In genomic region chr7:112147979-112148378, GRCm38 (mm10) we compare ENCODE assay signal across 14 mouse cellular contexts. TPM values are rescaled to one million over a fixed set of nuclear protein-coding genes. Genes with fewer than 3 reads are reported as not detected.
A peak's percentile ranks its signal among the peaks of the same experiment; 100 is the strongest.
DNase-seq lines count a peak whose midpoint lies in the region; TF ChIP-seq lines count a peak whose summit lies in the region.
"Had no signal": no experiment of that assay in that cellular context is flagged by ENCODE, and none has a peak within 500 bp of the region (broad histone marks: within the 10 kb centered on the region; RNA-seq: fewer than 3 reads in every experiment).

No protein-coding gene starts in this region.

- DNase-seq in kidney, adult 18-20 months, result peak; percentile 45
- no peak for DNase-seq in kidney, postnatal 10 days
- peak; percentile 27 for DNase-seq in 416B (ENCODE audit: low read depth)
- peak; percentile 93 for DNase-seq in fibroblast of lung, adult 2 months (ENCODE audit: low read depth)
- peak; percentile 38 to 73 for DNase-seq in heart, postnatal 14 days
- no peak for DNase-seq in left cerebral cortex, adult 2 months (ENCODE audit: extremely low spot score in 1 of 2, low spot score in 2 of 2)
- DNase-seq in cerebellum, adult 9-11 months, result no peak
- no peak for DNase-seq in urinary bladder, postnatal 25 days (ENCODE audit: low spot score)
- DNase-seq: cerebellum, adult 8-10 months; thymus, postnatal 4 days had no signal

- no peak for TF ChIP-seq CTCF in left cerebral cortex, adult 2 months (IDR thresholded peaks at IDR 0.05)

- no peak overlapping the region for H3K4me3 ChIP-seq in left cerebral cortex, adult 2 months
- H3K4me3 ChIP-seq: heart, adult 2 months; liver, embryonic 12.5 days had no signal

- intact Hi-C loops in heart, postnatal 14 days (cut with DNase I), result no loop called here
- intact Hi-C loops in left cerebral cortex, adult 2 months (cut with DNase I), result no loop called here

- no peak overlapping the region for H3K27ac ChIP-seq in left cerebral cortex, adult 2 months
- H3K27ac ChIP-seq: heart, adult 2 months; liver, embryonic 12.5 days; macrophage; stomach, postnatal 0 days had no signal

RNA-seq across cellular contexts. Expression of gene Dkk3, which starts 10.9 kb away (rescaled TPM):
- 10 to 100 TPM; 21.3 to 48.5 TPM for total RNA-seq in heart, postnatal 14 days (2021)
- 100 to 1,000 TPM; 164 to 198 TPM for total RNA-seq in left cerebral cortex, adult 2 months (2021)

Comparison
In these comparisons a context has a peak if more than half of its experiments do, and no peak if none do; other contexts are left out.
1. DNase-seq: peak in kidney, adult 18-20 months (single experiment), 416B (single experiment), fibroblast of lung, adult 2 months (single experiment) and heart, postnatal 14 days (2 of 2); none in kidney, postnatal 10 days (single experiment), left cerebral cortex, adult 2 months (0 of 2), cerebellum, adult 9-11 months (single experiment) and urinary bladder, postnatal 25 days (single experiment).